Mouse (Mus musculus): ENCODE data around the gene Sh3bp2. TPM values are rescaled to one million over a fixed set of nuclear protein-coding genes. Genes with fewer than 3 reads are reported as not detected.

Sh3bp2 gene
- polyA plus RNA-seq, 1 experiment from 2014 or later, result 6.2 TPM

GRCm38 (mm10) chr5:34521337-34521736 is 4.3 kb upstream of the Sh3bp2 start:
- 73% methylated on average over 3 of the region's 3 CpGs for WGBS
- ATAC-seq (replicated peaks; ENCODE audit: low FRiP score, low read depth) (no peak), DNase-seq (ENCODE audit: low spot score) (no peak)

GRCm38 (mm10) chr5:34523958-34524485 is 1.6 kb upstream of the Sh3bp2 start:
- ATAC-seq (replicated peaks; ENCODE audit: low FRiP score, low read depth), result no peak
- DNase-seq (ENCODE audit: low spot score), result no peak
- H3K4me1 ChIP-seq (replicated peaks; ENCODE audit: insufficient read depth, low read length), result no peaks in the 10 kb centered on the region; the same call in 1 of the 2 replicates
- no peaks in the 10 kb centered on the region for H3K27me3 ChIP-seq (ENCODE audit: insufficient read depth, low read length)
- H3K9ac ChIP-seq (ENCODE audit: low read depth, low read length), result no peak overlapping the region
- 73% methylated on average over 4 of the region's 4 CpGs for WGBS
- H3K4me3 ChIP-seq (replicated peaks; ENCODE audit: low read depth, low read length), result no peak overlapping the region
- no peak overlapping the region for H3K27ac ChIP-seq
- no peak; the same call in 1 of the 2 replicates for TF ChIP-seq CTCF (IDR thresholded peaks at IDR 0.05; ENCODE audit: low read depth)
- H3K9me3 ChIP-seq (replicated peaks; ENCODE audit: low read length), result no peaks in the 10 kb centered on the region
- H3K36me3 ChIP-seq (ENCODE audit: insufficient read depth, low read length), result no peaks in the 10 kb centered on the region
- no peak overlapping the region for H3K4me2 ChIP-seq (ENCODE audit: low read length)

More at GRCm38 (mm10) chr5:34521337-34521736, 4.3 kb upstream of the Sh3bp2 start:
- H3K27ac ChIP-seq, result no peak overlapping the region
- H3K9me3 ChIP-seq (replicated peaks; ENCODE audit: low read length), result no peaks in the 10 kb centered on the region
- no peaks in the 10 kb centered on the region for H3K27me3 ChIP-seq (ENCODE audit: insufficient read depth, low read length)
- no peak overlapping the region for H3K9ac ChIP-seq (ENCODE audit: low read depth, low read length)
- no peaks in the 10 kb centered on the region for H3K36me3 ChIP-seq (ENCODE audit: insufficient read depth, low read length)
- no peaks in the 10 kb centered on the region; the same call in 1 of the 2 replicates for H3K4me1 ChIP-seq (replicated peaks; ENCODE audit: insufficient read depth, low read length)
- H3K4me3 ChIP-seq (replicated peaks; ENCODE audit: low read depth, low read length), result no peak overlapping the region
- TF ChIP-seq CTCF (IDR thresholded peaks at IDR 0.05; ENCODE audit: low read depth), result no peak
- H3K4me2 ChIP-seq (ENCODE audit: low read length), result no peak overlapping the region

GRCm38 (mm10) chr5:34524511-34524910 is 1.1 kb upstream of the Sh3bp2 start:
- Histone ChIP-seq H3K9me3 (replicated peaks; ENCODE audit: low read length) (no peaks in the 10 kb centered on the region), H3K4me3 (replicated peaks; ENCODE audit: low read depth, low read length) (no peak overlapping the region), H3K9ac (ENCODE audit: low read depth, low read length) (no peak overlapping the region), H3K27me3 (ENCODE audit: insufficient read depth, low read length) (no peaks in the 10 kb centered on the region), H3K27ac (no peak overlapping the region), H3K4me2 (ENCODE audit: low read length) (no peak overlapping the region), H3K4me1 (replicated peaks; ENCODE audit: insufficient read depth, low read length) (no peaks in the 10 kb centered on the region; the same call in 1 of the 2 replicates), H3K36me3 (ENCODE audit: insufficient read depth, low read length) (no peaks in the 10 kb centered on the region)
- DNase-seq (ENCODE audit: low spot score) (no peak), ATAC-seq (replicated peaks; ENCODE audit: low FRiP score, low read depth) (no peak)
- no peak for TF ChIP-seq CTCF (IDR thresholded peaks at IDR 0.05; ENCODE audit: low read depth)

- no peak overlapping the region for H3K9ac ChIP-seq (ENCODE audit: low read depth, low read length)
- 51% methylated on average over 5 of the region's 5 CpGs for WGBS
- no peaks in the 10 kb centered on the region for H3K9me3 ChIP-seq (replicated peaks; ENCODE audit: low read length)
- peaks cover 2% of the 10 kb centered on the region; the same call in 1 of the 2 replicates for H3K4me1 ChIP-seq (replicated peaks; ENCODE audit: insufficient read depth, low read length)
- DNase-seq (ENCODE audit: low spot score), result no peak
- H3K27me3 ChIP-seq (ENCODE audit: insufficient read depth, low read length), result no peaks in the 10 kb centered on the region
- no peak overlapping the region for H3K4me3 ChIP-seq (replicated peaks; ENCODE audit: low read depth, low read length)
- ATAC-seq (replicated peaks; ENCODE audit: low FRiP score, low read depth), result no peak
- no peaks in the 10 kb centered on the region for H3K36me3 ChIP-seq (ENCODE audit: insufficient read depth, low read length)
- TF ChIP-seq CTCF (IDR thresholded peaks at IDR 0.05; ENCODE audit: low read depth), result no peak
- peak overlapping the region; percentile 59 for H3K4me2 ChIP-seq (ENCODE audit: low read length)
- no peak overlapping the region for H3K27ac ChIP-seq
Measured at GRCm38 (mm10) chr5:34526477-34526775, 788 bp downstream of the Sh3bp2 start.

- no peak overlapping the region for H3K9ac ChIP-seq (ENCODE audit: low read depth, low read length)
- no peak for TF ChIP-seq CTCF (IDR thresholded peaks at IDR 0.05; ENCODE audit: low read depth)
- no peaks in the 10 kb centered on the region for H3K27me3 ChIP-seq (ENCODE audit: insufficient read depth, low read length)
- peaks cover 3% of the 10 kb centered on the region; the same call in 1 of the 2 replicates for H3K4me1 ChIP-seq (replicated peaks; ENCODE audit: insufficient read depth, low read length)
- 81% methylated on average over 2 of the region's 2 CpGs for WGBS
- ATAC-seq (replicated peaks; ENCODE audit: low FRiP score, low read depth), result no peak
- DNase-seq (ENCODE audit: low spot score), result no peak
- no peak overlapping the region for H3K27ac ChIP-seq
- H3K9me3 ChIP-seq (replicated peaks; ENCODE audit: low read length), result no peaks in the 10 kb centered on the region
- no peak overlapping the region for H3K4me3 ChIP-seq (replicated peaks; ENCODE audit: low read depth, low read length)
- no peak overlapping the region for H3K4me2 ChIP-seq (ENCODE audit: low read length)
- no peaks in the 10 kb centered on the region for H3K36me3 ChIP-seq (ENCODE audit: insufficient read depth, low read length)
Measured at GRCm38 (mm10) chr5:34527352-34527751, 1.7 kb downstream of the Sh3bp2 start.

GRCm38 (mm10) chr5:34528724-34529123 is 3.1 kb downstream of the Sh3bp2 start:
- H3K4me1 ChIP-seq (replicated peaks; ENCODE audit: insufficient read depth, low read length), result peaks cover 3% of the 10 kb centered on the region; the same call in 1 of the 2 replicates
- ATAC-seq (replicated peaks; ENCODE audit: low FRiP score, low read depth) (no peak), DNase-seq (ENCODE audit: low spot score) (no peak)
- no peak overlapping the region for H3K27ac ChIP-seq
- no peaks in the 10 kb centered on the region for H3K36me3 ChIP-seq (ENCODE audit: insufficient read depth, low read length)
- H3K9me3 ChIP-seq (replicated peaks; ENCODE audit: low read length), result no peaks in the 10 kb centered on the region
- H3K27me3 ChIP-seq (ENCODE audit: insufficient read depth, low read length), result no peaks in the 10 kb centered on the region
- no peak overlapping the region for H3K4me2 ChIP-seq (ENCODE audit: low read length)
- no peak overlapping the region for H3K4me3 ChIP-seq (replicated peaks; ENCODE audit: low read depth, low read length)
- H3K9ac ChIP-seq (ENCODE audit: low read depth, low read length), result no peak overlapping the region
- no peak for TF ChIP-seq CTCF (IDR thresholded peaks at IDR 0.05; ENCODE audit: low read depth)
- 77% methylated on average over 5 of the region's 5 CpGs for WGBS

GRCm38 (mm10) chr5:34530116-34530515 is 4.5 kb downstream of the Sh3bp2 start:
- Histone ChIP-seq H3K4me2 (ENCODE audit: low read length) (no peak overlapping the region), H3K4me1 (replicated peaks; ENCODE audit: insufficient read depth, low read length) (peaks cover 3% of the 10 kb centered on the region; the same call in 1 of the 2 replicates), H3K9ac (ENCODE audit: low read depth, low read length) (no peak overlapping the region), H3K27me3 (ENCODE audit: insufficient read depth, low read length) (no peaks in the 10 kb centered on the region), H3K4me3 (replicated peaks; ENCODE audit: low read depth, low read length) (no peak overlapping the region), H3K9me3 (replicated peaks; ENCODE audit: low read length) (no peaks in the 10 kb centered on the region), H3K36me3 (ENCODE audit: insufficient read depth, low read length) (no peaks in the 10 kb centered on the region), H3K27ac (no peak overlapping the region)
- WGBS, result 67% methylated on average over 5 of the region's 5 CpGs
- no peak for DNase-seq (ENCODE audit: low spot score)
- no peak for TF ChIP-seq CTCF (IDR thresholded peaks at IDR 0.05; ENCODE audit: low read depth)
- no peak for ATAC-seq (replicated peaks; ENCODE audit: low FRiP score, low read depth)
